Mouse (Mus musculus) spleen, postnatal 4 days (tissue): ENCODE results near the gene Syt8.

Experiments used
- DNase-seq, 2 experiments: peaks; one replicate each; pipeline ENCODE4 v3.0.0; 2022; ENCODE audit warnings: low spot score in 2 of 2

The Syt8 gene

DNA sequence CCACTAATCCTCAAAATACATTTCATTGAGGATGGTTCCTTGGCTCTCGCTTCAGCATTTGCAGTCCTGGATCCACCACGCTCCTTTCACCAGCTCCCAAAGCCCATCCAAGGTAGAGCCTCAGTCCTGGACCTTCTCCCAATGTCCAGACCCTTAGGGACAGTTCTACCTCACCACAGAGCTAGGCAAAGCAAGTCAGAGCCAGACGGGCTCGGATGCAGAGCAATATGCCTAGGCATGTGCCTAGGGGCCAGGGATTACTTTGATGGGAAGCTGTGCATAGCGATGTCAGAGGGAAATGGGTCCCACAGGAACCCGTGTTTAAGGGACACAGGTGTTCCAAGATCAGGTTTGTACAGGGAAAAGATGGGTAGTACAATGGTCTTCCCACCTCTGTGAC lies 10.7 kb downstream of the Syt8 start:
- DNase-seq, result no peak

GRCm38 (mm10) chr7:142446264-142446663 lies 11.6 kb downstream of the Syt8 start:
- no peak for DNase-seq

GRCm38 (mm10) chr7:142449038-142449617 lies 14.5 kb downstream of the Syt8 start:
- no peak for DNase-seq

DNA sequence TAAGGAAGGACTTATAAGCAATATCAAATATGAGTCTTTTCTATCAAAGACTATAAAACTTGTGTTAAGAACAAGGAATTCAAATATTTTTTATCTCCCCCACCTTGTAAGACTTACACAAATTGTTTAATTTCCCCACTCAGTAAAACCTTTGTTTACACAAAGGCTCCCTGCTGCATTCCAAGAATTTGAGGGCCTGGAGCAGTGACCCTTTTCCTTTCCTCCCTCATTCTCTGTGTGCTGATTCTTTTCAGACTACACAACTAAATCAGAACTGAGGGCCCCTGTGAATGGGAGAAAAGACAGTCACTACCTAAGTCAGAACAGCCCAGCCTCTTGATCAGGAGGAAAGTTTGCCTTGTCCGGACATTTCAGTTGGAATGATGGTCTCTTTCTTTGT lies 20.1 kb downstream of the Syt8 start:
- no peak for DNase-seq

DNA sequence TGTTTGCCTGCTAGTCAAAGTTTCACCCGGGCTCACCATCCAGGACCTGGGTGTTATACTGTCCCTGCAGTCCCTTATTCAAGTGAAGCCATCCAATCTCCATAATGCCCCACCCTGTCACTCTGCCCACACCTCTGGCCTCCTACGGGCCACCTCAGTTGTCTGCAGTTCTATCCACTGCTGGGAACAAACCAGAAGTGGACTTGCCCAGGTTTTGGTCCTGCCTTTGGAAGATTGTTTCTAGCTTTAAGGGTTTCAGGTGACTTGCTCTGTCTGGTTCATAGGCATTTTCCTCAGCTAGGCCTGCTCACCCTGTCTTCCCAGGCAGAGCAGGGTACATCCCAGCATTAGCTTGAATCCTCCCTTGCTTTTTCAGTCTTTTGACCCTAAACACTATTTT lies 20.6 kb downstream of the Syt8 start:
- no peak for DNase-seq

- no peak for DNase-seq
Measured at GRCm38 (mm10) chr7:142456806-142457205, 22.2 kb downstream of the Syt8 start.

GRCm38 (mm10) chr7:142457227-142457811 lies 22.7 kb downstream of the Syt8 start:
- no peak for DNase-seq

DNA sequence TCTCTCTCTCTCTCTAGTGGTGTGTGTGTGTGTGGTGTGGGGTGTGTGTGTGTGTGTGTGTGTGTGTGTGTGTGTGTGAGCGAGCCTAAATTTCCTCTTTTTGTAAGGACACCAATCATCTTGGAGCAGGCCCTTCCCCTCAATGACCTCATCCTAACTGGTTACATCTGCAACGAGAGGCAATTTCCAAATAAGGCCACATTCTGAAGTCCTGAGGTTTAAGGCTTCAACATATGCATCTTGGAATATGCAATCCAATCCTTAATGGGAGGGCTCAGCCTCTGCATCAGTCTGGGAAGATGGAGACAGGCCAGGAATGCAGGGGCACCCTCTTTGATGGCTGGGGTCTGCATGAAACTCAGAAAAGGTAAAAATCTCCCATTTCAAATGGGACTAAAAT lies 23.4 kb downstream of the Syt8 start:
- no peak for DNase-seq

GRCm38 (mm10) chr7:142458676-142459298 lies 24.1 kb downstream of the Syt8 start:
- DNase-seq, result no peak

GRCm38 (mm10) chr7:142459299-142459691 lies 24.6 kb downstream of the Syt8 start:
- no peak for DNase-seq

DNA sequence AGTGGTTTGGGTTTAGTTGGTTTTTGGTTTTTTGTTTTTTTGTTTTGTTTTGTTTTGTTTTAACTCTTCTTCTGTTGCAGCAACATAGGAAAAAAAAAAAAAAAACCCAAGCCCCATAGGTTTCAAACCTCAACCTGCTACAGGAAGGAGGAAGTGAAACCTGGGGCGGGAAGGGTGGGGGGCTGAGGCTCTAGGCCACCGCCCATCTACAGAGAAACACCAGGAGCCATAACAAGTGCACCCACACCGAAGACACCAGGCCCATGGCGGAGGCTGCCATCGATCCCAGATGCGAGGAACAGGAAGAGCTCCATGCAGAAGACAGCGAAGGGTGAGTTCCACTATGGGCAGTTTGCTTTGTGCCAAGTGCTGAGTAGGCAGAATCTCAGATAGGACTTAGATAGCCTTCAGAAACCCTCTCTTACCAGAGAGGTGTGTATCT lies 26.0 kb downstream of the Syt8 start, which contains the start of gene Lsp1:
Lsp1 (plus strand) TSS at position 174 of the 442 bp plus-strand sequence.
- DNase-seq, result no peak

GRCm38 (mm10) chr7:142461446-142461845 lies 26.8 kb downstream of the Syt8 start:
- DNase-seq, result no peak

DNA sequence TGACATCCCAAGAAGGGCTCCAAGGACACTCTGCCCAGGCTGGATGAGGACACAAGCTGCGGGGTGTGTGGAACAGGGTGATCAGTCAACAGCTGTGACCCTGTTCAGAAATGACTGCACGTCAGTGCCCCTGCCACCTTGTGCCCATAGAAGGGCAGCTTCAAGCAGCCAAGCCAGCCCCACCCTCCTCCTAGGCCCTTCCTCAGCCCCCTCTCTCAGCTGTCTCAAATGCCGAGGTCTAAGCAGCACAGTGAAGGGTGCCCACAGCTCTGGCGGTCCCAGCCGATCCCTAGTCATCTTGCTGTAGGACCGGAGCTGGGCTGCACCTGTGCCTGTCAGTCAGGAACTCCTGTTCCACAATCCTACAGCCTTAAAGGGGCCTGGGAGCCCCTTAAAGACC lies 27.5 kb downstream of the Syt8 start:
- DNase-seq, result no peak

DNA sequence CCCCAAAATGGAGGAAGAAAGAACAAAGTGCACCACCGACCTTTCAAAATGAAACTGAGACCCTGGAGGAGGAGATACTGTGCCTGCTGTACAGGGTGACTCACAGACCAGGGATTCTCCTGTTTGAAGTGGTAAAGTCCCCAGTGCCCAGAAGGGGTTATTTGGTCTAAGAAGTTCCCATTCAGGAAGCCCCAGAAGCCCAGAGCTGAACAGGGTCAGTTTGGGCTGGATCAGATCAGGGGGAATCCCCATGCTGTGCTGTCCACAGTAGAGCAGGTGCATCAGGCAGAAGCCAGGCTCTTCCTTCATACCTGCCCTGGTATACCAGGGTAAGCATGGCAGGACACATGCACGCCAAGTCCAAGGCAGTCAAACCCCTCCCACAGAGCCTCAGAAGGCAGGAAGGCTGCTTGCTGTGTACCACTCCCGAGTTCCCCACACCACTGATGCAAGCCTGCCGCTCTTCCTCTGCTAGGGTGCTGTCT lies 28.0 kb downstream of the Syt8 start:
- no peak for DNase-seq

DNA sequence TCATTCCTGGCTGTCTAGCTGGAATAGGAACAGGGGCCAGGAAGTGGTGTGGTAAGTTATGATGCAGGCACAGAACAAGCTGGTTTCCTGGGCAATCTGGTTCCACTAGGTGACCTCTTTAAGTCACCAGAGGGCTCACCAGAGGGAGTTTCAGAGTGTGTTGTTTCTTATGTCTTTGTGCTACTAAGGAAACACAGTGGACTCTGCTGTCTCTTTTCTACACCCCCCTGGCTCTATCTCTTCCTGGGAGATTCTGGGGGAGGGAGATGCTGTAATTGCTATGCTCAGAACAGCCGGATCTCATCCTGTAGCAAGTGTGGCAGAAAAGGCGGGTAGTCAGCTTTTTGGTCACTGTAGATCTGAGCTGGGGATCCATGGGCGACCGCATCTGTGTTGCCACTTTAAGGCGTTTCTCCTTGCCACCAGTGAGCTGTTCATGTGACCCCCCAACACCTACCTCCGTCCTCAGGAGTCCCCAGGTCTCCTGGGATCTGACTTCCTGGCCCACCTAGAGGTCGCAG lies 35.6 kb downstream of the Syt8 start:
- no peak for DNase-seq

- no peak for DNase-seq
Measured at GRCm38 (mm10) chr7:142470808-142471413, 36.3 kb downstream of the Syt8 start.

DNA sequence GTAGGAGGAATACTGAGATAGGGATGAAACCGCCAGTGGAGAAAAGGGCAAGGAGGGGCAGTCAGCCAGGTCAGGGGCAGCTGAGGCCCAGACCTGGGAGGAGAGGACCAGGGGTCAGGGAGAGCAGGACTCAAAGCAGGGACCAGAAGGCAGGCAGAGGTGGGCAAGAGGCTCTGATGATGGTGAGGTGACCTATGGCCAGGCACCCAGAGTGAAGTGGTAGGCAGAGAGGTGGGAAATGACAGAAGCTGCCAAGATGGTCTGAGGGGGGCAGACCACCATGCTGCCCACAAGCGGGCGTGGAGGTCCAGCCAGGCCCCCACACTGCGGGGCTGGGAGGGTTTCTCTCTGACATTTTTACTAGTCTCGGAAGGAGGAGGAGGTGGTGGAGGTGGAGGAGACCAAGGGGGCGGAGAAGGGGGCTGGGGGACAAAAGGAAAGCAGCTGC lies 36.8 kb downstream of the Syt8 start:
- DNase-seq, result no peak

DNA sequence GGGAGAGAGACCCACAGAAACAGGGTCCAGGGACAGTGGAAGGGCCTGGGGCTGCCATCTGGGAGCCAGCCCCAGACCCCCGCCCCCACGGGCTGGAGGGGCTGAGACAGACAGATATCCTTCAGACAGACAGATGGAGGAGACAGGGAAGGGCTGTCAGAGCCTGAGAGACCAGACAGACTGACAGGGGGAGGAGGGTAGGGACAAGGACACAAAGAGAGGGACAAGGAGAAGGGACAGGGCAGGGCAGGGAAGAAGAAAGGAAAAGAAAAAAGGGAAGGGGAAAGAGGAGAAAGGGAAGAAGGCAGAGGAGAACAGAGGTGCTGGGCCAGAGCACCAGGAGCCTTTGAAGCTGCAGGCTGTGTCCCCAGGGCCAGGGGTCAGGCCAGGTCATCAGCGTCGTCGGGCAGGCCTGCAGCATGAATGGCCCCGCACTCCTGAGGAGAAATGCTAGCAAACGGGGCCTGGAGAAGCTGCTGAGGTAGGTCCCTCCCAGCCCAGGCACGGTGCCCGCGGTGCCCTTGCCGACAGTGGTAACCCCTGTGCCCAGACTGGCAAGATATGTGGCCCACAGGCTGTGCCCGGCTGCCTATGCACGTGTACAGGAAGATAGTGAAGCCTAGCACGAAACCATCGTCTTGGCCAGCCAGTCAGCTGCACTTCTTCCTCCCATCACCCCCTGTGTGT lies 37.4 kb downstream of the Syt8 start:
- DNase-seq, result no peak

DNA sequence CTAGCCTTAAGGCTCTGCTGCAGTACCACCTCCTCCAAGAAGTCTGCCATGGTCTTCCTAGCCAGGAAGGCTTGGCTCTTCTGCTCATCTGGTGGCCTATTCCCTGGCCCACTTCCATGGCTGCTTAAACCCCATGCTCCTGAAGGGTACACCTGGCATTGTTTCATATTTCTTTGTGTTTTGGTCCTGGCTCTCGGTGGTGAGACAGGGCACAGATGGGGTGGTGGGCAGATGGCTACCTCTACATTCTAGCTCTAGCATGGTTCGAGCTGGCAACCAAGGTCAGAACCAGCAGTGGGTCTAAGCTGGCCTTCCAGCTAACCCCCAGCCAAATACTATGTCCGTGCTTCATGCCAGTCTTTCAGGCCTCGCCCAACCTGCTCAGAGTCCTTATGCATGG lies 38.3 kb downstream of the Syt8 start:
- no peak for DNase-seq

DNA sequence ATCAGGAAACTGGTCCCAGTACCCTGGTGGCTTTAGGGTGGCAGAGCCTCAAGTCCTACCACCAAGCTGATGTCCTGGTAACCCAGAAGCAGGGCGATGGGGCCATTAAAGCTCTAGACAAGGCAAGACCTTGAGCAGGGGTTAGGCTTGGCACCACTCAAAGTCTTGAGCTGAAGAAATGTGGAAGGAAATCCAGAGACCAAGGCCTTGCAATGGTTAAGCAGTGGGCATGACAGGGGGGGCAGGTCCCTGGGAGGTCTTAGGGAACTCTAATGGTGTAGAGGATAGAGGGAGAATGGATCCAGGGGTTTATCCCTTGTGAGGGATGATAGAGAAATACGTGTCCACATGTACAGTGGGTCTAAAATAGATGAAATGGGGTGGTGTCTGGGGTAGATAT lies 38.8 kb downstream of the Syt8 start:
- no peak for DNase-seq

DNA sequence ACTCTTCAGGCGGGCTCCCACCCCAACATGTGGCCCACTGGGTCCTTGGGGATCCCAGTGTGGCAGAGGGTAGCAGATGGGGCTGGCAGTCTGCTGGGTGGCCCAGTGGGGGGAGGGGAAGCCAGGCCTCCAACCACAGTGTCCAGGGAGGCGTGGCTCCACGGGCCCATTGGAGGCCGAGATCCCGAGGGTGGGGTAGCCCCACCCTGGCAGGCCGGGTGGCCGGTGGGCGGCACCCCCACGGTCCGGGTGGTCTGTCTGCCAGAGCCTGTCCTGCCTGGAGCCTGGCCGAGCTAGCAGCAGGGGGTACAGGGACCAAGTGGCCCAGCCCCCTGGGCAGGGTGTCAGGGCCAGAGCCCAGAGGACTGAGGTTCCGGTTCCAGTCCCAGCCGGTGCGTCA lies 40.1 kb downstream of the Syt8 start:
- no peak for DNase-seq

DNA sequence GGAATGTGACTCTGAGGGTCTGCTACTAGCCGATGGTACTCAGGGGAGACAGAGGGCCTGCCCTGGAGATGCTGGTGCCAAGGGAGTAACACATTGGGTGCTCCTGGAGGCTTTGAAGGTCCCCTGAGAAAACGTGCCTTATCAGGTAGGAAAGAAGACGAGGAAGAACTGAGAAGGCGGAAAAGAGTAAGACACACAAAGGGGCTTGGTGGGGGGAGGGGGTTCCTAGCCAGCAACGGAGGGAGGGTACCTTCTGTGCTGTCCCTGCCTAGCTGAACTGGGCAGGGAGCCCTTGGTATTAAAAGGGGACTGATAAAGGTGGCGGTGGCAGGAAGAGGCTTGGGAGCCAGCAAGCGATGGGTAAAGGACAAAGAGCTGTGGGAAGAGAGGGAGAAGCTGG lies 41.0 kb downstream of the Syt8 start:
- no peak for DNase-seq
